Mouse (Mus musculus) lung, postnatal 14 days (tissue): Measurements from ENCODE around the gene Myl12a.
A peak's percentile ranks its signal among the peaks of the same experiment; 100 is the strongest.
"Not testable (repeated sequence)": the region's sequence is repeated elsewhere in the genome, so short reads cannot be mapped to it uniquely, and the experiment has no call there.

Experiments used
- DNase-seq: peaks from one replicate; pipeline ENCODE4 v3.0.0; 2021

The Myl12a gene

GRCm38 (mm10) chr17:70986831-70987660, 15.6 kb downstream of the Myl12a start:
- no peak for DNase-seq

DNA sequence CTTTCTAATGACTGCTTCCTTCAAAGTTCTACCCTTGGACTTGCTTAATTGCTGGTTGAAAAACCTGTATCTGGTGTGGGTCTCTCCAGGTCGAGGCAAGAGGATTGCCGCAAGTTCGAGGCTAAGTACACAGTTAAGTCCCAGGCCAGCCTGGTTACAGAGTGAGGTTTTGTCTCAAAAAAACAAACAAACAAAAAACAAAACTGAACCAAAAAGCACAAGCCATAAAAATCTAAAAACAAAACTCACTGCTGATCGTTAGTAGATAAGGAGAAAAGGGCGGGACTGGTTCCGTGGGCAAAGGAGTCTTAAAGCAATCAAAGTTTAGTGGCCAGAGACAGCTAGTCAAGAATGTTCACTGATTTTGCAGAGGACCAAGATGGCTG, 16.3 kb downstream of the Myl12a start:
- DNase-seq = no peak

DNA sequence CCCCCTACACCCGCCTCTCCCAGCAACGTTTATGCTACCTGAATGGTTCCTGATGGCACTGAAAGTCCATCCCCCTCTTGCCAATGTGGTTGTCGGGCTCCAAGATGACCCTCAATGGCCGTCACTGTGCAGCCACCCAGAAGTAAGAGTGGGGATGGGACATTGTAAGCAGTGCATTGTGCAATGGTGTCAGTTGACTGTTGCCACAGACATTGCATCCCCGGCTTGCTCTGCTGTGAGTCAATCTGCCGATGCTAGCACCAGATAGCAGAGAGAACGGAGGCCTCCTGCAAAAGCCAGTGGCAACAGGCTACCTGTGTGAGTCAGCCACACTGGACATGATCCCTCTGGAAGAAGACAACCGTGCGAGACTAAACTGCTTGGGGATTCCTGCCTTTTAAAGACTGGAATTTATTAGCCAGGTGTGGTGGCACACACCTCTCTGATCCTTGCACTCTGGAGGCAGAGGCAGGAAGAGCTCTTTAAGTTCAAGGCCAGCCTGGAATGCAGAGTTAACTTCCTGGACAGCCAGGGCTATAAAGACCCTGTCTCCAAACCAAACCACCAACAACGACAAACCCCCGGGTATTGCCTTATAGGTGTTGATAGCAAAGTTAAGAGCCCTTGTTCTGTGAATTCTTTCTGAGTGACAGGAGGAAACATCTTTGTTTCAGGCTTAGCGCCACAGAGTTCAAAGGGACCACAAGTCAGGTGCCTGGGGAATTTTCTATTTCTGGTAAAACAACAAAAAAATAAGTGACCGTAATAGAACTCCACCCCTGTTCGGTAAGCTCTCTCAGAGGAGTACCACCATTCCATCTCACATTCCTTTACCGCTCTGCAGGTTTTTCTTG, 16.9 kb downstream of the Myl12a start:
- DNase-seq = no peak

GRCm38 (mm10) chr17:70979345-70980223, 23.1 kb downstream of the Myl12a start:
- peak; percentile 61 for DNase-seq

GRCm38 (mm10) chr17:70977799-70978198, 24.9 kb downstream of the Myl12a start:
- no peak for DNase-seq

- DNase-seq = not testable (repeated sequence)
These were observed 28.6 kb downstream of the Myl12a start for GRCm38 (mm10) chr17:70974065-70974464.

DNA sequence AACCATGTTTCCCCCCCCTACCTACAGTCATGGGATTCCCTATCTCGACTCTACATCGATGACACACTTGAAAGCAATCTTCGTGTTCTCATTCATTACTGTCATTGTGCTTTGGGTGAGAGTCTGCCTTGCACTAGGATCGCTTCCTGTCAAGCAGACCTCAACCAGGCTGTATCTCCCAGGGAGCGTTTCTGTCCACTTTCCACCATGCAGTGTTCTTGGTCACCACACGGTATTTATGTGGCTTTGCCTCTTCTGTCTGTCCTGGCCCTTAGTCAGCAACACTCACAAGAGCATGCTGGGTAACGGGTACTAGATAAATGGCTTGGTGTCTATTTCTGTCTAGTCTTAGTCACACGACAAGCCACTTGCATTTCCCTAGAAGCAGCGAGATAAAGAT, 29.3 kb downstream of the Myl12a start:
- no peak for DNase-seq

- no peak for DNase-seq
These were observed 31.5 kb downstream of the Myl12a start for GRCm38 (mm10) chr17:70971206-70971605.

DNA sequence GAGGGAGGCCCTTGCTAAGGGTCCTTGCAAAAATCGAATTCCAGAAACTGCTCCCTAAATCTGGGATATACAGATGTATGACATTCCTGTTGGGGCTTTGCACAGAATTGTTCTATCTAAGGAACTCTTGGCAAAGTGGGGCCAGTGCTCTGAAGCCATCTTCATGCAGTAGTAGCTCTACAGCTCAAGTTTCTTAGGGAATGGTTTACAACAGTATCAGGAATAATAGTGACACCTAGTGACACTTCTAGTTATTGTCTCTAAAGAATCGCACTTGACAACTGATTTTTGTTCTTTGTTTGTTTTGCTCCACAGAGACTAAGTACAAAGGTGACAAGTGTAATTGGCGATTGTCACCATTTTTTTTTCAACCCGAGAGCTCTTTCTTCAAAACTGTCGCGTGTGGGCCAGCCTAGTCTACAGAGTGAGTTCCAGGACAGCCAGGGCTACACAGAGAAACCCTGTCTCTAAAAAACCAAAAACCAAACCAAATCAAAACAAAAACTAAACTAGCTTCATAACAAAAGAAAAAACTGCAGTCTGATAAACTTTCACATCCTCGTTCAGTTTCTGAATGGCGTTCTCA, 34.0 kb downstream of the Myl12a start:
- DNase-seq = no peak

DNA sequence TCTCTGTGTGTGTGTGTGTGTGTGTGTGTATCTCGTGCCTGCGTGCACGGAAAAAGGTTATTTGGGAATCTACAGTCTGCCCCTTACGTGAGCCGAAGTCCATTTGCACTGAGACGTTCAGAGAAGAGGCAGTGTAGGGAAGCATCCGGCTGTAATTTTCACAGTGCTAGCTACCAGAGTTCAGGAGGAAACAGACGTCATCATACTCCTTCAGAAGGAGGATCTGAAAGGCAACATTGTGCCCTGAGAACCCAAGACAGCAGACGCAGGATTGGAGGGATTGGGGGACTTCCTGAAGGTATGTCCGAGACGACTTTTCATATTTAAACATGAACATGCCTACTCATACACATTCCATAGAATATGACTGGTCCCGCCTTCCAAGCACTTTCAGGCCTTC, 35.0 kb downstream of the Myl12a start:
- no peak for DNase-seq

GRCm38 (mm10) chr17:70967191-70967590, 35.5 kb downstream of the Myl12a start:
- no peak for DNase-seq

GRCm38 (mm10) chr17:70966126-70966525, 36.6 kb downstream of the Myl12a start:
- no peak for DNase-seq

- no peak for DNase-seq
These were observed 37.4 kb downstream of the Myl12a start for GRCm38 (mm10) chr17:70965281-70965680.

DNA sequence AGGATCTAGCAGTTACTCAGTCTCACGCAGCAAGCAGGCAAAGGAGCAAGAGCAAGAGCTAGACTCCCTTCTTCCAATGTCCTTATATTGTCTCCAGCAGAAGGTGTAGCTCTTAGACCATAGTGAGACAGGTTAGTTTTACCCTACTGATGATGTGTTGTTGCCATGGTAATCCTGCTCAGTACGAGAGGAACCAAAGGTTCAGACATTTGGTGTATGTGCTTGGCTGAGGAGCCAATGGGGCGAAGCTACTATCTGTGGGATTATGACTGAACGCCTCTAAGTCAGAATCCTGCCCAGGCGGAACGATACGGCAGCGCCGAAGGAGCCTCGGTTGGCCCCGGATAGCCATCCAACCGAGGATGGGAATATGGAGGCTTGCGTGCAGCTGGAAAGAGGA, 39.1 kb downstream of the Myl12a start:
- peak; percentile 89 for DNase-seq

GRCm38 (mm10) chr17:70951266-70951665, 51.4 kb downstream of the Myl12a start:
- DNase-seq = no peak

- no peak for DNase-seq
These were observed 53.5 kb downstream of the Myl12a start for GRCm38 (mm10) chr17:70949171-70949570.

DNA sequence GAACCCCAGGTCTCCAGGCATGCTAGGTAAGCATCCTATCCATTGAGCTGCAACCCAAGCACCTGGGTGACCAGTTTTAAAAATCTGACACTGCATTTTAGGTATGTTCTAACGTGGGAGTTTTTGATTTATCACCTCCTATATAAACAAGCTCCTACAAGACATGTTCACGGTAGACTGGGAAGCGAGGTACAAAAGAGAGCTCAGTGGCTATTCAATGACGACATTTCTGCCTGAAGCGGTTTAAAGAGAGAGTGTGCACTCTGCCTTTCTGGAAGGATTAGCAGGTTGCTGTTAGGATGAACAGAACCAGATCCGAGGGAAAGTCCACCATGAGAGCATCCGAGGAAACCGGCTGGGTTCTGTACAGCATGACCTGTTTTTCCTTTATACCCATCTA, 54.0 kb downstream of the Myl12a start:
- no peak for DNase-seq

DNA sequence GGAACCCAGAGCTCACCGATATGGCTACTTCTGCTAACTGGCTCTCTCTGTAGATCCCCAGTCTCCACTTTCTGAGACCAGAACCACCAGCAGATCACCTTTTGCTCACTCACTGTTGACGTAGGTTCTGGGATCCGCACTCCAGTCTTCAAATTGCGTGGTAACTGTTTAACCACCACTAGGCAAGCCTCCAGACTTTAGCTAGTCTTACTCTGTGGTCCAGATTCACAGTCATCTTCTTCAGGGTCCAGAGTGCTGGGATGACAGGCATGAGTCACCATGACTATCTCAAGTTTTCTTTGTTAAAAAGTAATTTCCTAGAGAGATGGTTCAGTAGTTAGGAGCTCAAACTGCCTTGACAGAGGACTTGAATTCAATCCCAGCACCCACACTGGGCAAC, 58.9 kb downstream of the Myl12a start:
- no peak for DNase-seq
